Mouse (Mus musculus): ENCODE data around the gene Olfr801.

The Olfr801 gene

GRCm38 (mm10) chr10:129673765-129674164 is at the start of gene Olfr801:
Olfr801 (minus strand) TSS chr10:129673865.
- DNase-seq = no peak

- DNase-seq = no peak
Observed at GRCm38 (mm10) chr10:129702910-129703309, 29.2 kb upstream of the Olfr801 start, which contains the start of gene Olfr804. Olfr804 (plus strand) TSS chr10:129703210.

GRCm38 (mm10) chr10:129694186-129694585 is 20.5 kb upstream of the Olfr801 start, which contains the start of gene Olfr803:
Olfr803 (minus strand) TSS chr10:129694286.
- DNase-seq = no peak

- no peak for DNase-seq
Observed at GRCm38 (mm10) chr10:129688069-129688468, 14.4 kb upstream of the Olfr801 start, which contains the start of gene Olfr802. Olfr802 (minus strand) TSS chr10:129688169.

GRCm38 (mm10) chr10:129657394-129657793 is 16.3 kb downstream of the Olfr801 start, which contains the start of gene Olfr800:
Olfr800 (plus strand) TSS chr10:129657694.
- DNase-seq = no peak

GRCm38 (mm10) chr10:129651763-129652162 is 21.9 kb downstream of the Olfr801 start:
- DNase-seq = no peak

- DNase-seq = no peak
Observed at GRCm38 (mm10) chr10:129637184-129637583, 36.5 kb downstream of the Olfr801 start, which contains the start of gene Olfr799. Olfr799 (plus strand) TSS chr10:129637484.

GRCm38 (mm10) chr10:129627834-129628233 is 45.8 kb downstream of the Olfr801 start, which contains the start of gene Olfr798:
Olfr798 (minus strand) TSS chr10:129627934.
- no peak for DNase-seq

GRCm38 (mm10) chr10:129623251-129623650 is 50.4 kb downstream of the Olfr801 start:
- no peak for DNase-seq

- DNase-seq = no peak
Observed at GRCm38 (mm10) chr10:129621724-129622123, 51.9 kb downstream of the Olfr801 start.
